Mouse (Mus musculus): ENCODE measurements around the gene Ctrc. TPM values are rescaled to one million over a fixed set of nuclear protein-coding genes. Genes with fewer than 3 reads are reported as not detected.

The Ctrc gene
- polyA plus RNA-seq, 1 experiment = not detected

DNA sequence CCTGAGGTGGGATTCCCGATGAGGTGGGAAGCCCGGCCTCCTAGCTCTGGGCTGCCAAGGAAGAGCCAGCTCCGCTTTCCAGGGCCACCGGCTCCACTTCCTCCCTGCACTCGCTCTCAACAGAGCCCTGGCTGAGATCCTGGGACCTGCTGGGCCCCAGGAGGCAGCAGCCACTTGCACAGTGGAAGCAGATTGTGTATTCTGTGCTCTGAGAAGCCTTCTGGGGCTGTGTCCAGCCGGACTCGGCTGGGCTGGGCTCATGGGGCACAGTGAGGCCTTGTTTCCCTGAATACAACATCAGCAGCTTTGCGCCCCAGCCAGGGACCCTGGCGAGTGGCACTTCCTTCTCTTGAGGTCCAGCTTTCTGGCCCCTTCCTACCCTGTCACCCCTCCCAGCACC is 25.8 kb upstream of the Ctrc start:
- TF ChIP-seq GATA1 (IDR thresholded peaks at IDR 0.05; ENCODE audit: low read length) = no peak

DNA sequence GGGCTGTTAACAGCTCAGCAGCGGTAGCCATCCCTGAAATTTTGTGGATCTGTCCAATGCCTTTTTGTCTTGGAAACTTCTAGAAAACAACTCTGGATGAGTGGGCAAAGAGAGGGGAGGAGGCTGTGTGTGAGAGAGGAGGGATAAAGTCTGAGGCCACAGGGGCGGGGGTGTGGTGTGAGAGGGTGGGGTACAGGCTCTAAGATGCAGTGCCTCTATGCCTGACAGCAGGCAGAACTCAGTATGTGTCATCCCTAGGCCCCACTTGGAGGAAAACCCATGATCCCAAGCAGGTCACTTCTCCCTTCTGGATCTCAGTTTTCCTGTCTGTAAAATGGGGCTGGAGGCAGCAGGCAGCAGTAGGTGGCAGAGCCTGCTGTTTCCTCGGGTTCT is 25.2 kb upstream of the Ctrc start:
- no peak for TF ChIP-seq GATA1 (IDR thresholded peaks at IDR 0.05; ENCODE audit: low read length)

DNA sequence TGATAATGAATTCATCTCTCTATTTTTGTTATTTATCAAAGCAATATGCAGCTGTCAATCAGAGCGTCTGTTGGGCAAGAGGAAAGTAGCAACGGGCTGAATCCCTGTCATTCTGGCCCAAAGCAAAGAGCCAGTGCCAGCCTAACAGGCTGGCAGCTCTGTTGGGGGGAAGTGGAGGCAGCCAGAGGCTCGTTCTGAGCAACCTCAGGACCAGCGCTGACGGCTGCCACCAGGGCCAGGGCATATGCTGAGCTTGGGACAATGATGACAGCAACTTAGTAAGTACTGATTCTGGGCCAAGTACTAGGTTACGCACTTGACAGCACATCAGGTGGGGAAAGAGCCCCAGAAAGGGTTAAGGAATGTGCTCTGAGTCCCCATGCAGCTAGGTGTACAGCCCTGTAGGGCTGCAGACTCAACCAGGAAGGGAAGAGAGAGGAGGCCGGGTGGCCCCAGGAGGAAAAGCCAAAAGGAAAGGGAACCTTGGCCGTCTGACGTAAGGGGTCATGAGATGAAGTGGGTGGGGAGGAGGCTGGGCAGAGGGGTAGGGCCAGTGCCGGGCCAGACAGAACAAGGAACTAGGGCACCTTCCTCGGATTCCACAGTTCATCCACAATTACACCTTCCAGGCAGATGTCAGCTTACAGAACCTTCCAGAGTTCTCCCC is 24.6 kb upstream of the Ctrc start:
- no peak for TF ChIP-seq GATA1 (IDR thresholded peaks at IDR 0.05; ENCODE audit: low read length)

- TF ChIP-seq GATA1 (IDR thresholded peaks at IDR 0.05; ENCODE audit: low read length) = no peak
Observed at GRCm38 (mm10) chr4:141869436-141870215, 23.5 kb upstream of the Ctrc start.

- TF ChIP-seq GATA1 (IDR thresholded peaks at IDR 0.05; ENCODE audit: low read length) = no peak
Observed at GRCm38 (mm10) chr4:141868051-141868450, 21.9 kb upstream of the Ctrc start.

- no peak for TF ChIP-seq GATA1 (IDR thresholded peaks at IDR 0.05; ENCODE audit: low read length)
Observed at GRCm38 (mm10) chr4:141867498-141867897, 21.3 kb upstream of the Ctrc start.

DNA sequence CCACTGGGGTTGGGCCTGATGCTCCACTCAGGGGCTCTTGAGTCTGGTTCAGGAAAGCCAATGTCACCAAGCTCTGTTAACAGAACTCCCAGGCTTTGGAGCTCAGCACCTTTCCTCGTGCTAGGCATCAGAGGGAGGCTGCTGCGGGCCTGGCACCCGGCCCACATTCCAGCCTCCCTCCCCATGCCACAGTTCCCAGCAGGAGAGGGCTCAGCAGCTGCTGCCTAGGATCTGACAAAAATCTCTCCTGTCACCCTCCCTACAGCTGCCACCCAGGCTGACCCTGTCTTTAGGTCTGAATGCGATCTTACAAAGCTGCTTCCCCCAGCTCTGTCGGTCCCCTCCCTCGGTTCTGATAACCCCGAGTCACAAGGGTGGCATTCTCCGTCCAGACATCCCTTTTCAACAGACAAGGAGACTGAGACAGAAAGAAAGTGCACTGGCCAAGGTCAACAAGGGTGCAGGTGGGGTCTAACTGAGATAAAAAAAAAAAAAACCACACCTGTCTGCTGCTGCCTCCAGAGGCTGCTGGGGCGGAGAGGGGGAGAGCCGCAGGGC is 20.9 kb upstream of the Ctrc start:
- no peak for TF ChIP-seq GATA1 (IDR thresholded peaks at IDR 0.05; ENCODE audit: low read length)

- no peak for TF ChIP-seq GATA1 (IDR thresholded peaks at IDR 0.05; ENCODE audit: low read length)
Observed at GRCm38 (mm10) chr4:141865600-141865999, 19.4 kb upstream of the Ctrc start.

DNA sequence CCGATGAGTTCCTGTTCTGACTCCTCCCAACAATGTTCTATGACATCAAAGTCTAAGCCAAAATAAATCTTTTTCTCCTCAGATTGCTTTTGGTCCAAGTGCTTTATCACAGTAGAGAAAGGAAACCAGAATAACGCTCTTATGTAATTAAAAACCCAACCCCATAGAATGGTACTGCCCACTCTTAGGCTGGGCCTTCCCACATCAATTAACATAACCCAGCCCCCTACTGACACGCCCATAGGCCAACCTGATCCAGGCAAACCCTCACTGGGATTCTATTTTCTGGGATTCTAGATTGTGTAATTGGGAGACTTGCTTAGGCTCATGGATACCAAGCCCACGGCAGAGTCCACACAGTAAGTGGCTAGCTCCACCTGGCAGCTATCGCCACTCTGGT is 18.8 kb upstream of the Ctrc start:
- TF ChIP-seq GATA1 (IDR thresholded peaks at IDR 0.05; ENCODE audit: low read length) = no peak

DNA sequence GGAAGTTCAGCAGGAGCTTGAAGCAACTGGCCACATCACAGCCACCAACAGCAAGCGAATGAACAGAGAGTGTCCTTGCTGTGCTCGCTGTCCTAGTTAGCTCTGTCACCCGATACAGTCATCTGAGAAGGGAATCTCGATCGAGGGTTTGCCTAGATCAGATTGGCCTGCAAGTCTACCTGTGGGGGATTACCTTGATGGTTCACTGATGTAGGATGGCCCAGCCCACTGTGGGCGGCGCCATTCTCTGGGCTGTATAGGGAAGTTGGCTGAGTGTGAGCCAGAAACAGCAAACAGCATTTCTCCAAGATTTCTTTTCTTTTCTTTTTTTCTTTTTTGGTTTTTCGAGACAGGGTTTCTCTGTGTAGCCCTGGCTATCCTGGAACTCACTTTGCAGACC is 18.3 kb upstream of the Ctrc start:
- TF ChIP-seq GATA1 (IDR thresholded peaks at IDR 0.05; ENCODE audit: low read length) = no peak

GRCm38 (mm10) chr4:141863726-141864280 is 17.6 kb upstream of the Ctrc start:
- no peak for TF ChIP-seq GATA1 (IDR thresholded peaks at IDR 0.05; ENCODE audit: low read length)

GRCm38 (mm10) chr4:141862867-141863266 is 16.7 kb upstream of the Ctrc start:
- TF ChIP-seq GATA1 (IDR thresholded peaks at IDR 0.05; ENCODE audit: low read length) = no peak

DNA sequence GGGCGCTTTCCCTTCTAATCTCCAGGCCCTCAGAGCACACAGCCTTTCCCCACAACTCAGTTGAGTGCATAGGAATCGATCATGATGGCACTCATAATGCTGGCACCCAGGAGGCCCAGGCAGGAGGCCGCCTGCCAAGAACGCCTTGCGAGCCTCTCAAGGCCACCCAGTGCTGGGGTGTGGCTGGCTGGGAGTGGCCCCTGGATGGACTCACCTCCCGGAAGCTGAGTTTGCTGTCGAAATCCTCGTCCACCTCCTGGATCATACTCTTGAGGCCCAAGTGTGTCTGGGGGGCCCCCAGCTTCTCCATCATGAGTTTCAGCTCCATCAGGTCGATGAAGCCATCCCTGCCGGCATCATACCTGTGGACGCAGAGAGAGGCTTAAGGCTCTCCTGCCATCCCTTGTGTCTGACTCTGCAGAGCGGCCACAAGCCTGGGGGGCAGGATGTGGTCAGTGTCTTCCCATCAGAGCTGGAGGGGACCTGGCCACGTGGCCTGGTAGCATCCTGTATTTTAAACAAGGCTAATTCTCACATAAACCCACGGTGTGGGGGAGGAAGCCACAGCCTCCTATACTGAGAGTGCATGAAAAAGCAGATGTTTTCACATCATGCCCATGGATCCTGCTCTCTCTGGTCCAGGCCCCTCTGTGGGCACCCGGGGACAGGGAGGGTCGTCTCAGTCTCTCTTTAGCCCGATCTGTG is 15.6 kb upstream of the Ctrc start:
- TF ChIP-seq GATA1 (IDR thresholded peaks at IDR 0.05; ENCODE audit: low read length) = no peak

DNA sequence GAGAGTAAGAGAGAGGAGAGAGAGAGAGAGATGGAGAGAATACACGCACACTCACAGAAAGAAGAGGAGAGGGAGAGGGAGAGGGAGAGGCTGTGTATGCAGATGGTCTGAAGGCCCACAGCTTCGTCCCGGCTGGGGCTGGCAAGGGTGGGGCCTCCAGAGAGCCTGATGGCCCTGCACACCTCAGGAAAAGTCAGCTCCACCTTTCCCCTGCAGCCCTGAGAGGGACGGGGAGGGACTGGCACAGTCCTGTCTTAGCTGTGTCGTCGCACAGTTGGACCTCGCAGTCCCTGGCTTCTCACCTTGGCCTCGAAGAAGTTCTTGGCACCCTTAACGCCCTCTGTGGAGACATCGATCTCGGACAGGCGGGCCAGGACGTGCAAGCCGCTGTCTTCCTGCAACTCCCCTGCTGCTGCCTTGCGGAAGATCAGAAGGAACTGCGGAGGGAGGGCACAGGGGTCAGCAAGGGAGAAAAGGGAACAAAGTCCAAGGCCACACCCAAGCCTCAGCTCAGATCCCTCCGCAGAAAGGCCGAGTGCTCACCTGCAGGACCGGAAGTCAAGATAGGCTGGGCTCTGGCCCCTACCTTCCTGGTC is 14.2 kb upstream of the Ctrc start:
- TF ChIP-seq GATA1 (IDR thresholded peaks at IDR 0.05; ENCODE audit: low read length) = no peak

GRCm38 (mm10) chr4:141859351-141859750 is 13.2 kb upstream of the Ctrc start:
- TF ChIP-seq GATA1 (IDR thresholded peaks at IDR 0.05; ENCODE audit: low read length) = no peak

All from G1E-ER4 (cell line).